Mouse (Mus musculus) G1E (cell line): ENCODE measurements at regions not wholly inside any gene's neighbourhood (a gene's known extent, or its start where the extent isn't known, plus 50 kb on each side); places are given as distances from the start of the nearest gene placed in this dataset.

Experiments used
- CTCF ChIP-seq: IDR thresholded peaks from 2 replicates; pipeline ENCODE4 v1.5.1; 2012; ENCODE audit warnings: low read depth, low read length, inconsistent platforms, mixed read lengths
- POLR2AphosphoS5 ChIP-seq: IDR thresholded peaks from 2 replicates; pipeline ENCODE4 v1.6.1; 2012; ENCODE audit warnings: low read depth, low read length, inconsistent platforms; ENCODE audit not compliant: insufficient replicate concordance
- TAL1 ChIP-seq: conservative IDR thresholded peaks from 2 replicates; pipeline ENCODE4 v1.6.1; 2012; ENCODE audit warnings: low read depth, low read length, inconsistent platforms, mixed read lengths

- TF ChIP-seq POLR2AphosphoS5 = no peak
- no peak for TF ChIP-seq CTCF
- no peak for TF ChIP-seq TAL1
Measured at GRCm38 (mm10) chr6:95256303-95256702, 65.6 kb upstream of the Gm10234 start.
